Mouse (Mus musculus) forebrain, embryonic 14.5 days (tissue): ENCODE results near the gene Gm20905. TPM values are rescaled to one million over a fixed set of nuclear protein-coding genes. Genes with fewer than 3 reads are reported as not detected.
"Not testable (repeated sequence)": the region's sequence is repeated elsewhere in the genome, so short reads cannot be mapped to it uniquely, and the experiment has no call there.

Experiments used
- ATAC-seq: fragments of 200-750 bp; cut with Nextera tagmentation; 2 replicates; pipeline ENCODE4 v1.8.0; 2017; ENCODE audit warnings: mild to moderate bottlenecking, moderate library complexity
- DNase-seq: peaks from one replicate; pipeline ENCODE4 v3.0.0-alpha.2; 2015; ENCODE audit warnings: low spot score
- H3K27ac ChIP-seq: fragments of 300-500 bp; sonication (generic); 2 replicates; pipeline ENCODE4 v1.5.1; 2014; ENCODE audit warnings: low read depth, mild to moderate bottlenecking, control low read depth, low read length, moderate library complexity
- H3K27me3 ChIP-seq: fragments of 300-500 bp; sonication (generic); replicated peaks from 2 replicates; pipeline ENCODE4 v1.6.1; 2014; ENCODE audit warnings: low read length, control low read depth, mixed read lengths; ENCODE audit not compliant: control insufficient read depth, insufficient read depth
- H3K36me3 ChIP-seq: fragments of 300-500 bp; sonication (generic); 2 replicates; pipeline ENCODE4 v1.6.1; 2014; ENCODE audit warnings: low read length, control low read depth; ENCODE audit not compliant: control insufficient read depth, insufficient read depth
- H3K4me1 ChIP-seq: fragments of 300-500 bp; sonication (generic); 2 replicates; pipeline ENCODE4 v1.6.1; 2014; ENCODE audit warnings: antibody characterized with exemption, low read length, control low read depth; ENCODE audit not compliant: control insufficient read depth, insufficient read depth
- H3K4me2 ChIP-seq: fragments of 300-500 bp; sonication (generic); 2 replicates; pipeline ENCODE4 v1.6.1; 2014; ENCODE audit warnings: mild to moderate bottlenecking, control low read depth, low read length
- H3K4me3 ChIP-seq: fragments of 300-500 bp; sonication (generic); 2 replicates; pipeline ENCODE4 v1.5.1; 2014; ENCODE audit warnings: low read depth, low read length, control low read depth
- H3K9ac ChIP-seq: fragments of 300-500 bp; sonication (generic); 2 replicates; pipeline ENCODE4 v1.6.1; 2014; ENCODE audit warnings: mild to moderate bottlenecking, low read length, control low read depth, moderate library complexity
- H3K9me3 ChIP-seq: fragments of 300-500 bp; sonication (generic); replicated peaks from 2 replicates; pipeline ENCODE4 v1.6.1; 2016; ENCODE audit warnings: low read length, control low read depth, mixed read lengths; ENCODE audit not compliant: control insufficient read depth
- WGBS: fragments of 180-500 bp; shearing (Covaris S2); extraction: QIAGEN DNeasy Blood & Tissue Kit; methylation state at CpG from one replicate; pipeline ENCODE4 v1.1.7; 2014; 5-methylcytosine and 5-hydroxymethylcytosine counted together
- polyA plus RNA-seq: library from polyadenylated mRNA; unstranded; fragments of >200 nt; fragmentation: Nextera tagmentation; extraction: Ambion mirVana; gene quantifications from 2 replicates; pipeline ENCODE4 v1.2.1, GENCODE M21; 2014

The Gm20905 gene
- polyA plus RNA-seq, result not detected in 2 replicates

- H3K4me1 ChIP-seq, H3K4me3 ChIP-seq, H3K27me3 ChIP-seq, DNase-seq, H3K4me2 ChIP-seq, H3K9me3 ChIP-seq, H3K9ac ChIP-seq, ATAC-seq, H3K36me3 ChIP-seq, H3K27ac ChIP-seq: not testable (repeated sequence)
- no CpG with 5 or more reads among the region's 6 CpGs for whole genome bisulfite sequencing
Observed at GRCm38 (mm10) chrY:37259503-37259902, at the start of gene Gm20905. TSS of gene Gm20905 (minus strand) at chrY:37259603.
